Mouse (Mus musculus): Measurements from ENCODE around the gene Hmg20b. TPM values are rescaled to one million over a fixed set of nuclear protein-coding genes. Genes with fewer than 3 reads are reported as not detected.

The Hmg20b gene
- total RNA-seq, 1 experiment: 43.5 TPM

GRCm38 (mm10) chr10:81309571-81309970 lies 40.7 kb downstream of the Hmg20b start:
- TF ChIP-seq HCFC1 (IDR thresholded peaks at IDR 0.05; ENCODE audit: borderline replicate concordance, insufficient read depth, low read length): no peak
- no peak for TF ChIP-seq ZC3H11A (IDR thresholded peaks at IDR 0.05; ENCODE audit: borderline replicate concordance, low read depth, low read length)
- no peak for TF ChIP-seq ZNF384 (IDR thresholded peaks at IDR 0.05; ENCODE audit: low read depth, low read length)
- no peak for TF ChIP-seq CHD2 (IDR thresholded peaks at IDR 0.05; ENCODE audit: low read depth, low read length)
- TF ChIP-seq MAFK (IDR thresholded peaks at IDR 0.05; ENCODE audit: insufficient read depth, low read depth, low read length): no peak
- Histone ChIP-seq H3K27ac (ENCODE audit: insufficient read depth, low read depth, low read length, poor library complexity, severe bottlenecking) (no peak overlapping the region), H3K9ac (ENCODE audit: insufficient read depth, low read depth, low read length, poor library complexity, severe bottlenecking) (no peak overlapping the region), H3K9me3 (ENCODE audit: control insufficient read depth, insufficient read depth, low read depth, low read length) (no peaks in the 10 kb centered on the region), H3K36me3 (ENCODE audit: control insufficient read depth, insufficient read depth, low read length, poor library complexity, severe bottlenecking) (peaks cover 61% of the 10 kb centered on the region), H3K4me1 (ENCODE audit: control insufficient read depth in 2 of 2, insufficient read depth in 2 of 2, low read length in 2 of 2, poor library complexity in 1 of 2) (peaks cover 0 to 5% of the 10 kb centered on the region in 2 experiments; a peak in 1 of 4 replicates), H3K4me3 (ENCODE audit: insufficient read depth in 1 of 2, low read depth in 1 of 2, low read length in 2 of 2, poor library complexity in 1 of 2, severe bottlenecking in 1 of 2) (no peak overlapping the region)
- in situ Hi-C loops (cut with MboI; ENCODE audit: low sequenced_read_pairs in 2 of 2, unreplicated experiment in 2 of 2): no loop called here
- no peak for DNase-seq (ENCODE audit: low read depth, low spot score)

GRCm38 (mm10) chr10:81306837-81307682 lies 43.2 kb downstream of the Hmg20b start:
- no peak for TF ChIP-seq ZC3H11A (IDR thresholded peaks at IDR 0.05; ENCODE audit: borderline replicate concordance, low read depth, low read length)
- TF ChIP-seq ZNF384 (IDR thresholded peaks at IDR 0.05; ENCODE audit: low read depth, low read length): no peak
- TF ChIP-seq MAFK (IDR thresholded peaks at IDR 0.05; ENCODE audit: insufficient read depth, low read depth, low read length): no peak
- no peak for TF ChIP-seq CHD2 (IDR thresholded peaks at IDR 0.05; ENCODE audit: low read depth, low read length)
- TF ChIP-seq HCFC1 (IDR thresholded peaks at IDR 0.05; ENCODE audit: borderline replicate concordance, insufficient read depth, low read length): no peak
- peaks cover 44% of the 10 kb centered on the region for H3K36me3 ChIP-seq (ENCODE audit: control insufficient read depth, insufficient read depth, low read length, poor library complexity, severe bottlenecking)
- in situ Hi-C loops (cut with MboI; ENCODE audit: low sequenced_read_pairs in 2 of 2, unreplicated experiment in 2 of 2): no loop called here
- H3K9me3 ChIP-seq (ENCODE audit: control insufficient read depth, insufficient read depth, low read depth, low read length): no peaks in the 10 kb centered on the region
- DNase-seq (ENCODE audit: low read depth, low spot score): no peak
- peaks cover 0 to 15% of the 10 kb centered on the region in 2 experiments; a peak in 1 of 4 replicates for H3K4me1 ChIP-seq (ENCODE audit: control insufficient read depth in 2 of 2, insufficient read depth in 2 of 2, low read length in 2 of 2, poor library complexity in 1 of 2)
- no peak overlapping the region for H3K4me3 ChIP-seq (ENCODE audit: insufficient read depth in 1 of 2, low read depth in 1 of 2, low read length in 2 of 2, poor library complexity in 1 of 2, severe bottlenecking in 1 of 2)
- H3K27ac ChIP-seq (ENCODE audit: insufficient read depth, low read depth, low read length, poor library complexity, severe bottlenecking): no peak overlapping the region
- H3K9ac ChIP-seq (ENCODE audit: insufficient read depth, low read depth, low read length, poor library complexity, severe bottlenecking): no peak overlapping the region

GRCm38 (mm10) chr10:81306173-81306668 lies 44.1 kb downstream of the Hmg20b start:
- Histone ChIP-seq H3K9ac (ENCODE audit: insufficient read depth, low read depth, low read length, poor library complexity, severe bottlenecking) (no peak overlapping the region), H3K27ac (ENCODE audit: insufficient read depth, low read depth, low read length, poor library complexity, severe bottlenecking) (no peak overlapping the region), H3K4me1 (ENCODE audit: control insufficient read depth in 2 of 2, insufficient read depth in 2 of 2, low read length in 2 of 2, poor library complexity in 1 of 2) (peaks cover 0 to 18% of the 10 kb centered on the region in 2 experiments; a peak in 1 of 4 replicates), H3K4me3 (ENCODE audit: insufficient read depth in 1 of 2, low read depth in 1 of 2, low read length in 2 of 2, poor library complexity in 1 of 2, severe bottlenecking in 1 of 2) (no peak overlapping the region), H3K36me3 (ENCODE audit: control insufficient read depth, insufficient read depth, low read length, poor library complexity, severe bottlenecking) (peaks cover 42% of the 10 kb centered on the region), H3K9me3 (ENCODE audit: control insufficient read depth, insufficient read depth, low read depth, low read length) (no peaks in the 10 kb centered on the region)
- no peak for DNase-seq (ENCODE audit: low read depth, low spot score)
- TF ChIP-seq CHD2 (IDR thresholded peaks at IDR 0.05; ENCODE audit: low read depth, low read length) (no peak), MAFK (IDR thresholded peaks at IDR 0.05; ENCODE audit: insufficient read depth, low read depth, low read length) (no peak), ZNF384 (IDR thresholded peaks at IDR 0.05; ENCODE audit: low read depth, low read length) (no peak), ZC3H11A (IDR thresholded peaks at IDR 0.05; ENCODE audit: borderline replicate concordance, low read depth, low read length) (no peak), HCFC1 (IDR thresholded peaks at IDR 0.05; ENCODE audit: borderline replicate concordance, insufficient read depth, low read length) (no peak)
- in situ Hi-C loops (cut with MboI; ENCODE audit: low sequenced_read_pairs in 2 of 2, unreplicated experiment in 2 of 2): no loop called here

GRCm38 (mm10) chr10:81305663-81306062 lies 44.6 kb downstream of the Hmg20b start:
- DNase-seq (ENCODE audit: low read depth, low spot score): no peak
- Histone ChIP-seq H3K27ac (ENCODE audit: insufficient read depth, low read depth, low read length, poor library complexity, severe bottlenecking) (no peak overlapping the region), H3K4me1 (ENCODE audit: control insufficient read depth in 2 of 2, insufficient read depth in 2 of 2, low read length in 2 of 2, poor library complexity in 1 of 2) (peaks cover 0 to 19% of the 10 kb centered on the region in 2 experiments; a peak in 1 of 4 replicates), H3K9me3 (ENCODE audit: control insufficient read depth, insufficient read depth, low read depth, low read length) (no peaks in the 10 kb centered on the region), H3K9ac (ENCODE audit: insufficient read depth, low read depth, low read length, poor library complexity, severe bottlenecking) (no peak overlapping the region), H3K36me3 (ENCODE audit: control insufficient read depth, insufficient read depth, low read length, poor library complexity, severe bottlenecking) (peaks cover 39% of the 10 kb centered on the region), H3K4me3 (ENCODE audit: insufficient read depth in 1 of 2, low read depth in 1 of 2, low read length in 2 of 2, poor library complexity in 1 of 2, severe bottlenecking in 1 of 2) (no peak overlapping the region)
- TF ChIP-seq CHD2 (IDR thresholded peaks at IDR 0.05; ENCODE audit: low read depth, low read length) (no peak), MAFK (IDR thresholded peaks at IDR 0.05; ENCODE audit: insufficient read depth, low read depth, low read length) (no peak), ZC3H11A (IDR thresholded peaks at IDR 0.05; ENCODE audit: borderline replicate concordance, low read depth, low read length) (no peak), ZNF384 (IDR thresholded peaks at IDR 0.05; ENCODE audit: low read depth, low read length) (no peak), HCFC1 (IDR thresholded peaks at IDR 0.05; ENCODE audit: borderline replicate concordance, insufficient read depth, low read length) (no peak)
- in situ Hi-C loops (cut with MboI; ENCODE audit: low sequenced_read_pairs in 2 of 2, unreplicated experiment in 2 of 2): no loop called here
